Mouse (Mus musculus): ENCODE measurements around the gene Gm13090. TPM values are rescaled to one million over a fixed set of nuclear protein-coding genes. Genes with fewer than 3 reads are reported as not detected.

Gene Gm13090
- total and polyA plus RNA-seq, 2 experiments from 2014 or later = not detected

GRCm38 (mm10) chr4:151128641-151129541, 39.5 kb downstream of the Gm13090 start:
- DNase-seq (ENCODE audit: low spot score) = peak; percentile 97
- peak; percentile 51; the same call in 1 of the 2 replicates for TF ChIP-seq CTCF (IDR thresholded peaks at IDR 0.05)
- H3K27ac ChIP-seq (ENCODE audit: low read depth, low read length) = peak overlapping the region; percentile 98
- under 1% methylated on average over 60 of the region's 69 CpGs for WGBS
- ATAC-seq (ENCODE audit: low FRiP score) = peak; percentile 85
- H3K9me3 ChIP-seq (ENCODE audit: low read length) = no peaks in the 10 kb centered on the region
- no peaks in the 10 kb centered on the region for H3K36me3 ChIP-seq (ENCODE audit: insufficient read depth, low read length)
- peak overlapping the region; percentile 40 for H3K4me3 ChIP-seq (ENCODE audit: low read depth, low read length)
- peak overlapping the region; percentile 77 for H3K9ac ChIP-seq (replicated peaks; ENCODE audit: low read length, poor library complexity, severe bottlenecking)
- no peaks in the 10 kb centered on the region for H3K27me3 ChIP-seq (ENCODE audit: insufficient read depth, low read length)
- peaks cover 22% of the 10 kb centered on the region for H3K4me1 ChIP-seq (ENCODE audit: insufficient read depth, low read length)
- H3K4me2 ChIP-seq (ENCODE audit: low read depth, low read length, poor library complexity, severe bottlenecking) = peak overlapping the region; percentile 64

- 57% methylated on average over 16 of the region's 16 CpGs for WGBS
- peaks cover 22% of the 10 kb centered on the region for H3K4me1 ChIP-seq (ENCODE audit: insufficient read depth, low read length)
- TF ChIP-seq CTCF (IDR thresholded peaks at IDR 0.05) = no peak
- peak overlapping the region; percentile 98 for H3K27ac ChIP-seq (ENCODE audit: low read depth, low read length)
- no peak for ATAC-seq (ENCODE audit: low FRiP score)
- no peak for DNase-seq (ENCODE audit: low spot score)
- H3K4me3 ChIP-seq (ENCODE audit: low read depth, low read length) = peak overlapping the region; percentile 40
- H3K27me3 ChIP-seq (ENCODE audit: insufficient read depth, low read length) = no peaks in the 10 kb centered on the region
- H3K36me3 ChIP-seq (ENCODE audit: insufficient read depth, low read length) = no peaks in the 10 kb centered on the region
- H3K4me2 ChIP-seq (ENCODE audit: low read depth, low read length, poor library complexity, severe bottlenecking) = peak overlapping the region; percentile 64
- no peaks in the 10 kb centered on the region for H3K9me3 ChIP-seq (ENCODE audit: low read length)
- H3K9ac ChIP-seq (replicated peaks; ENCODE audit: low read length, poor library complexity, severe bottlenecking) = peak overlapping the region; percentile 77
Observed at GRCm38 (mm10) chr4:151129725-151130557, 40.6 kb downstream of the Gm13090 start.

DNA sequence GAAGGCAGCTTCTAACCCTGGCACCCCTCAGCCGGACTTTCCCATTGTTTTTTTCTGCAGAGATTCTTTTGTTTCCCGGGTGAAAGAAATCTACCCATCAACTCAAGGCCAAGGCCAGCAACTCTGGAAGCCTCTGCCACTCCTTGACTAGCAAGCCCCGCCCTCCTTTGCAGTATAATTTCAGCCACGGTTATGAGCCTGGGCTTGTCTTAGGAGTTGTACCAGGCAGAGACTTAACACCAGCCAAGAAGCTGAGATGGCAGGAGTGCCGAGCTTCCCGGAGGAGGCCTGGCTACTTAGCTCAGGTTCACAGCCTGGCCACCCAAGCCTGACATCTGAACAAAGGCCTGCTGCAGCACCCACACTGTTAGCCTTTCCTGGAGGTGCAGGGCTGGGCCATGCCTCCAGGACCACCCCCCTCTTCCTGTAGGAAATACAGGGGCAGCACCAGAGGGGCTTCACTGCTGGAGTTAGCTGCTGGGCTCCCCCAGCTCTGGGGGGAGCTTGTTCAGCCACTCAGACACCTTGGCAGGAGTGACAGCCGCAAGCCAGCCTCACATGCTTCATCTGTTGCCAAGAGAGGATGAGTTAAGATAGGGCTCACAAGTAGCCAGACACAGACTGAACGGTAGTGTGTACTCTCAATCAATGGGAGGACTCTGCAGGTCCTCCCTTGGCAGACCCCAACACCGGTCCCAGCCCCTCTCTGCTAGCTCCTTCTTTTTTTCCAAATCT, 41.6 kb downstream of the Gm13090 start:
- WGBS = 53% methylated on average over 9 of the region's 9 CpGs
- ATAC-seq (ENCODE audit: low FRiP score) = no peak
- Histone ChIP-seq H3K4me2 (ENCODE audit: low read depth, low read length, poor library complexity, severe bottlenecking) (no peak overlapping the region), H3K27me3 (ENCODE audit: insufficient read depth, low read length) (no peaks in the 10 kb centered on the region), H3K9me3 (ENCODE audit: low read length) (no peaks in the 10 kb centered on the region), H3K9ac (replicated peaks; ENCODE audit: low read length, poor library complexity, severe bottlenecking) (0 out of 2 replicates have a peak overlapping the region, but pooled peaks have one; percentile 29), H3K36me3 (ENCODE audit: insufficient read depth, low read length) (no peaks in the 10 kb centered on the region), H3K4me1 (ENCODE audit: insufficient read depth, low read length) (peaks cover 22% of the 10 kb centered on the region), H3K4me3 (ENCODE audit: low read depth, low read length) (no peak overlapping the region), H3K27ac (ENCODE audit: low read depth, low read length) (peak overlapping the region; percentile 98)
- TF ChIP-seq CTCF (IDR thresholded peaks at IDR 0.05) = no peak
- DNase-seq (ENCODE audit: low spot score) = no peak

GRCm38 (mm10) chr4:151132493-151132892, 43.1 kb downstream of the Gm13090 start:
- 88% methylated on average over 9 of the region's 9 CpGs for WGBS
- H3K27ac ChIP-seq (ENCODE audit: low read depth, low read length) = no peak overlapping the region
- no peak for TF ChIP-seq CTCF (IDR thresholded peaks at IDR 0.05)
- no peaks in the 10 kb centered on the region for H3K27me3 ChIP-seq (ENCODE audit: insufficient read depth, low read length)
- no peaks in the 10 kb centered on the region for H3K36me3 ChIP-seq (ENCODE audit: insufficient read depth, low read length)
- no peaks in the 10 kb centered on the region for H3K9me3 ChIP-seq (ENCODE audit: low read length)
- DNase-seq (ENCODE audit: low spot score) (no peak), ATAC-seq (ENCODE audit: low FRiP score) (no peak)
- H3K4me3 ChIP-seq (ENCODE audit: low read depth, low read length) = no peak overlapping the region
- no peak overlapping the region for H3K9ac ChIP-seq (replicated peaks; ENCODE audit: low read length, poor library complexity, severe bottlenecking)
- H3K4me2 ChIP-seq (ENCODE audit: low read depth, low read length, poor library complexity, severe bottlenecking) = no peak overlapping the region
- H3K4me1 ChIP-seq (ENCODE audit: insufficient read depth, low read length) = peaks cover 15% of the 10 kb centered on the region

GRCm38 (mm10) chr4:151133760-151134159, 44.4 kb downstream of the Gm13090 start:
- no peak for ATAC-seq (ENCODE audit: low FRiP score)
- 62% methylated on average over 4 of the region's 4 CpGs for WGBS
- DNase-seq (ENCODE audit: low spot score) = no peak
- H3K36me3 ChIP-seq (ENCODE audit: insufficient read depth, low read length) = no peaks in the 10 kb centered on the region
- no peaks in the 10 kb centered on the region for H3K9me3 ChIP-seq (ENCODE audit: low read length)
- H3K9ac ChIP-seq (replicated peaks; ENCODE audit: low read length, poor library complexity, severe bottlenecking) = no peak overlapping the region
- H3K4me1 ChIP-seq (ENCODE audit: insufficient read depth, low read length) = peaks cover 19% of the 10 kb centered on the region
- H3K27ac ChIP-seq (ENCODE audit: low read depth, low read length) = no peak overlapping the region
- H3K27me3 ChIP-seq (ENCODE audit: insufficient read depth, low read length) = no peaks in the 10 kb centered on the region
- no peak overlapping the region for H3K4me3 ChIP-seq (ENCODE audit: low read depth, low read length)
- TF ChIP-seq CTCF (IDR thresholded peaks at IDR 0.05) = no peak
- H3K4me2 ChIP-seq (ENCODE audit: low read depth, low read length, poor library complexity, severe bottlenecking) = no peak overlapping the region
